Mouse (Mus musculus): ENCODE measurements around the gene Sirt3.

Gene Sirt3

DNA sequence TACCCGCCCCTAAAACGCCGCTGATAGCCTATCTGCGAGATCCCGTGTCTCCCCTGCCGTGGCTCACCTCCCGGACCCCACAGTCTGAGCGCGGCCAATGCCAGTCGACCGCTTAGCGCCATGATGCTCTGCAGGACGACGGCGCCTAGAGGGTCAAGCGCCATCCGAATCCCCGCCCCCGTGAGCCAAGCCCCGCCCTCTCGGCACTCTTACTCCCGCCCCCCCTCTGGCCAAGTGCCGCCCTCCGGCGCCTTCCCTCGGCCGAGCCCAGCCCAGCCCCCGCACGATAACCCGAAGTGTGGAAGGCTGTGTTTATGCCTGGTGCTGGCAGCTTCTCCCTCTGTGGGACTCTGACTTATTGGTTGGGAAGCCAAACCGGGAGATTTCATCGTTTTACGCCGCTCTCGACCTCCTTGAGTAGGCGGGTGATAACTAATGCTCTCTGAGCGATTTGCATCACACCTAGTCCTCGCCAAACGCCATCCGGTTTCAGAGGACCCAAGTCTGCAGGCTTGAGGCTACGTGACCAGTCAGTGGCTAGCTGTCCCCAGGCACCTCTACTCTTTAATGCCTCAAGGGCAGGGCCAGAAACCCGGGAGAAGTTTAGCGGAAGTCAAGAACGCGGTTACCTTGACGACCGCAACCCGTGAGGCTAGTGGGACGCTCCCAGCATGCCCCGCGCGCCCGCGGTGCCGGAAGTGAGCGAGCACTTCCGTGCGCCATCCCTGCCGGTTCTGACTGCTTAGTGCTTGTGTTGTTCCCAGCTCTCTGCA is at the start of gene Sirt3, which contains the start of gene Psmd13:
Gene Sirt3 (minus strand): TSS at position 614 of the 773 bp plus-strand sequence.
Gene Psmd13 (plus strand): TSS at position 273 of the 773 bp plus-strand sequence.
- DNase-seq (ENCODE audit: low spot score in 2 of 2), result peak; percentile 90

- no peak for DNase-seq (ENCODE audit: low spot score in 2 of 2)
Measured at GRCm38 (mm10) chr7:140927181-140927580, 45.1 kb upstream of the Sirt3 start.

- DNase-seq (ENCODE audit: low spot score in 2 of 2), result no peak
Measured at GRCm38 (mm10) chr7:140923070-140923775, 41.1 kb upstream of the Sirt3 start.

DNA sequence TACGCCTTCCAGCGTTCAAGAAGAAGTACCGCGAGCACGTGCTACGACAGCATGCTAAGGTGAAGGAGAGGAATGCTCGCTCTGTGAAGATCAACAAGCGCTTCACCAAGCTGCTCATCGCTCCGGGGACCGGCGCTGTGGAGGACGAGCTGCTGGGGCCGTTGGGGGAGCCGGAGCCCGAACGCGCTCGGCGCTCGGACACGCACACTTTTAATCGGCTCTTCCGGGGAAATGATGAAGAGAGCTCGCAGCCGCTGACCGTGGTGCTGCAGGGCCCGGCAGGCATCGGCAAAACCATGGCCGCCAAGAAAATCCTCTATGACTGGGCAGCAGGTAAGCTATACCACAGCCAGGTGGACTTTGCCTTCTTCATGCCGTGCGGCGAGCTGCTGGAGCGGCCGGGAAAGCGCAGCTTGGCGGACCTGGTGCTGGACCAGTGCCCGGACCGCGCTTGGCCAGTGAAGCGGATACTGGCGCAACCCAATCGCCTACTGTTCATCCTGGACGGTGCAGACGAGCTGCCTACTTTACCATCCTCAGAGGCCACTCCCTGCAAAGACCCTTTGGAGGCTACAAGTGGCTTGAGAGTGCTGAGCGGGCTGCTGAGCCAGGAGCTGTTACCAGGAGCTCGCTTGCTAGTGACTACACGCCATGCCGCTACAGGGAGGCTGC is 40.4 kb upstream of the Sirt3 start:
- DNase-seq (ENCODE audit: low spot score in 2 of 2), result no peak

DNA sequence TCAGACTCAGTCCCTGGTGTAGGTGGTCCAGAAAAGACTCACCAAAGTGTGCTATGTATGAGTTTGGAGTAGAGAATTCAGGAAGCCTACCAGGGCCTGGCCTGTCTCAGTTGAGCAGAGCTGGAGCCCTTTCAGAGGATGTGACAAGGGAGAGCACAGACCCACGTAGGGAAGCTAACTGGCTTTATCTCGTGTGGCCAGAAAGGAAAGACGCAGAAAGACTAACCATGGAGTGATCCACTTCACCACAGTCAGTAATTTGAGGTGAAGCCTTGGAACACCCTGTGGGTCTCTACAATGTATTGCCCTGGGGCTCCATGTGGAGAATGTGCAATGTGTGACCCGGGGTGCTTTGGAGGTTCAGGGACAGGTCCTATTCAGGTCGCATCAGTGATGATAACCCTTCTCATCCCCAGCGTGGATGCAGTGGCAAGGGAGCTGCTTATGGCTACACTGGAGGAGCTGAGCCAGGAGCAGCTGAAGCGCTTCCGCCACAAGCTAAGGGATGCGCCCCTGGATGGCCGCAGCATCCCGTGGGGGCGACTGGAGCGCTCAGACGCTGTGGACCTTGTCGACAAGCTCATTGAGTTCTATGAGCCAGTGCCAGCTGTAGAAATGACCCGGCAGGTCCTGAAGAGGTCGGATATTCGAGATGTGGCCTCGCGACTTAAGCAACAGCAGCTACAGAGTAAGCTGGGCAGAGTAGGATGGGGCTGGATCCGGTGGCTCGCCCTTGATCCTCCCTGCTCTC is 39.3 kb upstream of the Sirt3 start:
- no peak for DNase-seq (ENCODE audit: low spot score in 2 of 2)

DNA sequence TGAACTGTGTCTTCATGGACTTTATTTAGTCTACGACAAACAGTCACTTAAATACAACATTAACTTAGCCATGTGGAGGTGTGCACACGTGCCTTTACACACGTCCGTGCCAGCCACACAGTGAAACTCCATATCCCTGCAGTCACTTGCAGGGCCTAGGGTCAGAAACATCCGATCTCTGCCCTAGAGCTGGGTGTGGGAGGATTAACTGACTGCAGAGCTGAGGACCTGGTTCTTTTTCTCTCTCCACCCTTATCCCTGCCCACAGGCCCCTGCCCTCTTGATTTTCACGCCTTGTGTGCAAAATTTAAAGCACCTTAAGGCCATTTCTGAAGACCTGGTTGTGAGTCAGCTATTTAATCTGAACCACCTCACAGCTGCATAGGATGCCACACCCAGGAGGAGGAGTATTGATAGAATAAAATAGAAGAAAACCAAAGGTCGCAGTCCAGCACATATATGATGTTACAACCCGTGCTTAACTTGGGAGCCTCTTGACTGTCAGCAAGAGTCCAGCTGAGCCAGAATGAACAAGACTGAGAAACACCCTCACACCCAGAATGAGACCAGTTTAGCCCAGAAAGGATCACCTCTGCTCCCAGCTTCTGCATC is 38.4 kb upstream of the Sirt3 start, which contains the start of gene Nlrp6:
Gene Nlrp6 (plus strand): TSS at position 485 of the 612 bp plus-strand sequence.
- no peak for DNase-seq (ENCODE audit: low spot score in 2 of 2)

DNA sequence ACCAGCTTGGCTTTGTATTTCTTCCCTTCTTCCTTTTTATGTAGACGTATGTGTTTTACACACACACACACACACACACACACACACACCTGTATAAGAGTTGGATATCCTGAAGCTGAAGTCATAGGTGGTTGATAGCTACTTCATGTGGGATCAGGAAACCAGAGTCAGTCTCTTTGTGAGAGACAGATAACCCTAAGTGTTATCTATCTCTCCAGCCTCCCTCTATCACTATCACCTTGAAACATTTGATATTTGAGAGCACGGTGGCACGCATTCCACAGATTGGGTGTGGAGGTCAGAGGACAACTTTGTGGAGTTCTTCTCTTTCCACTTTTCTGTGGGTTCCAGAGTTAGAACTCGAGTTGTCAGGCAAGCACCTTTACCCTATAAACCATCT is 37.8 kb upstream of the Sirt3 start:
- DNase-seq (ENCODE audit: low spot score in 2 of 2), result no peak

GRCm38 (mm10) chr7:140914031-140914690 is 32.1 kb upstream of the Sirt3 start:
- no peak for DNase-seq (ENCODE audit: low spot score in 2 of 2)

DNA sequence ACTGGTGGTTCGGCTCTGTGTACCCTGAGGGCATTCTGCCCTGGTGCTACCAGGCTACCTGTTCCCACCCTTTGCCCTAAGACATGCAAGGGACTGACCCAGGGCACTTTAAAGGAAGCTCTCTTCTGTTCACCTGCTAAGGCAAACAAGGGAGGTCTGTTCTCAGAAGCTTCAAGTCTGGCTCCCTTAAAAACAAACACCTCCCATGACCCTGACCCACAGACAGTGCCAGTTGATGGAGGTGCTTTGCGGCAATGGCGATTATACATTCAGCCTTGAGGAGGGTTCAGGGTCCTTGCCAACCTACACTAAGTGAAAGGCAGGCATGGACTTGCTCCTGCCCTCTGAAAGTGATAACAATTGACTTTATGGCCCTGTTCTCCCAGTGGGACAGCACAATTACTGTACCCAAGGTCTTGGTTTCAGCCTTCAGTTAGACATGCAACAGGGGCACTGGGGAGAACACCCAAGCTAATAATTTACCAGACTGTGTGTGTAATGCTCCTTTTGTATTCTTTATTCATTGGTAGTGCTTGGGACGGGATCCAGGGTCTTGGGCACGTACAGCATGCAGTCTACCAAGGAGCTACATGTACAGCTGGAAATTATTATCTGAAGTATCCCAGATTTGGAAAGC is 30.9 kb upstream of the Sirt3 start:
- no peak for DNase-seq (ENCODE audit: low spot score in 2 of 2)

DNA sequence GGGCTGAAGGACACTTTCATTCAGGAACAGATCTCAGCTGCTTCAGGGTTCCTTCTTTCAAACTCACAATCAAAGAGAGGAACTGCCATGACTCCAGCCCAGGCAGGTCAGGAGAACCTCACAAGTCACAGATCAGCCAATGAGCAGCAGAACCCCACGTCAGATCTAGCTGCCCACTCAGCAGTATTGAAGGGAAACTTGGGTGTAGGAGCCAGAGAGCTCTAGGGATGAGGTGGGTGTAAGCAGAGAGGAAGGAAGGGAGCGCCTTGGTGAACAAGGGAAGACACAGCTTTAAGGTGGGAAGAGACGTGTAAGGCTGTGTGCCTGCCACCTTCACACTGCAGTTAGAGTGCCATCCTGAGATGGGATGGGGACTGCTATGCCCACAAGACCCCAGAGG is 30.2 kb upstream of the Sirt3 start:
- DNase-seq (ENCODE audit: low spot score in 2 of 2), result no peak

DNA sequence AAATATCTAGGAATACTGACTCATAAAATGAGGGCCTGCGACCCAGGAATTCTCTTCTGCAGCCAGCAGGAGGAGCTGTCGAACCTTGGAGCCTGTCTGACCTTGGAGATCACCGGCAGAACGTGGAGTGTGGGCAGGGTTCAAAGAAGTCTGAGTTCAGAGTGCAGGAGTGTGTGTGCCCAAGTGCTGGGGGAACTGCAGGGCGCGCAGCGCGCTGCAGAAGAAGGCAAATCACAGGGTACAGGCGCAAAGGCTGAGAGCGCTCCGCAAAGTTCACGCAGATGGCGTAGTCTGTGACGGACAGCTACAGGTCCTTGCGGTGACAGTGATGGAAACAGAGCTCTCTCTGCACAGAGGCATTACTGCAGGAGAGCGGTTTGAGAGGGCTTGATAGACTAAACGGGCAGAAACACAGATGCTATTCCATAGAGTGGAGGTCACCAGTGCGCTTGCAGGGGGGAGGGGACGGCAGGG is 26.6 kb upstream of the Sirt3 start:
- DNase-seq (ENCODE audit: low spot score in 2 of 2), result peak; percentile 35 to 63

- DNase-seq (ENCODE audit: low spot score in 2 of 2), result no peak
Measured at GRCm38 (mm10) chr7:140908181-140908580, 26.1 kb upstream of the Sirt3 start.

DNA sequence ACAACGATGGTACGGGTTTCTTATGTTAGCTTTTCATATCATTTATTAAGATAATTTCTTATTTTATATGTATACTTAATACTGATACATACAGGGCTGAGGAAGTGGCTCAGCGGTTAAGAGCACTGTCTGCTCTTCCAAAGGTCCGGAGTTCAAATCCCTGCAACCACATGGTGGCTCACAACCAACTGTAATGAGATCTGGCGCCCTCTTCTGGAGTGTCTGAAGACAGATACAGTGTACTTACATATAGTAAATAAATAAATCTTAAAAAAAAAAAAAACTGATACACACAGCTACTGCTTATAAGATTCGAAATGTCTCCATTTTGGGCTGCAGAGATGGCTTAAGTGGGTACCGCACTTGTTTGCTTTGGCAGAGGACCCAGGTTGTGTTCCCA is 25.6 kb upstream of the Sirt3 start:
- DNase-seq (ENCODE audit: low spot score in 2 of 2), result no peak

GRCm38 (mm10) chr7:140907131-140907530 is 25.0 kb upstream of the Sirt3 start:
- no peak for DNase-seq (ENCODE audit: low spot score in 2 of 2)

- DNase-seq (ENCODE audit: low spot score in 2 of 2), result no peak
Measured at GRCm38 (mm10) chr7:140905642-140906081, 23.6 kb upstream of the Sirt3 start.

DNA sequence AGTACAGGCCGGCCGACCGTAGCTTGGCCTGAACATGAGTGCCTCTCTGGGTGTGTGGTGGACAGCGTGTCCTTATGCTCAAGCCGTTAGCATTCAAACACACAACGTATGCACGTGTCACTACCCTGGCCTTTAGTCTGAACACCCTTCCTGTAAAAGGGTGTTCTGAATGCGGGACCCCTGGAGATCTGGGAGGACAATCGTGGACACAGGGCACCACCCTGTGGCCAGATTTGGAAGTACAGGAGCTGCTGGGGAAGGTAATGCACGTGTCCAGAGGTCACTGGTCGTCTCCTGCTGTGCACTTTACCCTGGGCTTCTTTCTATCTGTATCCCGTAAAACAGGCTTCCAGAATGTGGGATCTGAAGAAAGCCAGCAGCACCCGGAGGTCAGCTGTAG is 21.1 kb upstream of the Sirt3 start:
- peak; percentile 51 to 67 for DNase-seq (ENCODE audit: low spot score in 2 of 2)

DNA sequence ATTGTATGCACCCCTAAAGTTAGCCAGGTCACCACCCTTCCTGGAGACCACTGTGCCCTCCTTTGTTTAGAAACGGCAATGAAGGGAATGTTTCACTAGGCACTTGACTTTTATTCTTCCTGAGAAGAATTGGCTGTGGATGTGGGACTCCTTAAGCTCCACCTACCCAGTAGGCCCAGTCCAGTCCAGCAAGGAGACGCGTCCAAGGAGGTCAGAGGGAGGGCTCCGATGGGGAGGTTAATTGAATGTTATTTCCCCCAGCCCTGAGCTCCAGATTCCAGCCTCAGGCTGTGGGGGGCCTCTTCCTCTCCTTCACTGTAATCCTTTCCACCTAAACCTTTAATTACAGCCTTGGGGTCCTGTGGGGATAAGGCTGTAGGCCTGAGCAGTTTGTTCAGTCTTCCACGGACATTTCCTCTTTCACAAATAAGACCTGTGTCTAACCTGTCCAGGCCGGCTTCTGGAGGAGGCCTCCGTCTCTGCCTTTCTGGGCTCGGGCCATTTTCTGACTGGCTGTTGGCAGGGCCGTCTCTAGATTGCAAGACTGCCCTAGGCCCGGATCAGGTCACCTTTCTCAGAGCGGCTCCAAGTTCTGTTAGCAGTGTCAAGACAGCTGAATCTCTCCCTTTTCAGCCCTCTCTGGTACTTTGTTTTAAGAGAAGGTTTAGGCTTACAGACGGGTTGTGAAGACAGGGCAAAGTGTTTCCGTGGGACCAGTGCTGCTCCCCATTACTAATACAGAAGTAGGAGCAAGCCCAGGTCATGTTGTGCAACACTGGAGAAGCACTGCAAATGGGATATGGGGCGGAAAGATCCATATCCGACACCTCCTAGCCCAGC is 20.1 kb upstream of the Sirt3 start:
- no peak for DNase-seq (ENCODE audit: low spot score in 2 of 2)

DNA sequence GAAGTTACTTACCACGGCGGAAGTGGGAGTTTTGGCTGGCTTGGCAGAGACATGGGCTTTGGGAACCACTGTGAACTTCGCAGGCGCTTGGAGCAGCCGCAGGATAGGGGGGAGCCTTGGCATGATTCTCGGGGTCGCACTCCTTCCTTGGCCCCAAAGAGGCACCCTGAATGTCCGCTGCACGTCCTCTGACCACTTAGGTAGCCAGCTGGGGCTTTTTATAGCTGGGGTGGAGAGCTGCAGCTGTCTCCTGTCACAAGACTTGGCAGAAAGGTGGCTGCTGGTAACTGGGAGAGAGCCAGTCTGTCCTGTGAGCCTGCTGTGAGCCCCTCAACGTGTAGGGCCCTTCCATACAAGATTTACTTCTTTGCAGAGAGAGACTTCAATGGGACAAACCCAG is 18.1 kb upstream of the Sirt3 start, which contains the start of gene Cox8b:
Gene Cox8b (minus strand): TSS at position 227 of the 400 bp plus-strand sequence.
- no peak for DNase-seq (ENCODE audit: low spot score in 2 of 2)

- DNase-seq (ENCODE audit: low spot score in 2 of 2), result no peak
Measured at GRCm38 (mm10) chr7:140899121-140899520, 17.0 kb upstream of the Sirt3 start.

All from natural killer cell, adult 2 months (primary cell).